Mouse (Mus musculus) midbrain, embryonic 12.5 days (tissue): ENCODE results near the gene Flt3l. TPM values are rescaled to one million over a fixed set of nuclear protein-coding genes. Genes with fewer than 3 reads are reported as not detected.
"Not testable (repeated sequence)": the region's sequence is repeated elsewhere in the genome, so short reads cannot be mapped to it uniquely, and the experiment has no call there.

Source experiments
- ATAC-seq: fragments of 200-750 bp; cut with Nextera tagmentation; 2 replicates; pipeline ENCODE4 v1.8.0; 2017; ENCODE audit warnings: low read depth, moderate TSS enrichment, moderate library complexity; ENCODE audit not compliant: low FRiP score
- H3K27ac ChIP-seq: fragments of 300-500 bp; sonication (generic); replicated peaks from 2 replicates; pipeline ENCODE4 v1.5.1; 2016; ENCODE audit warnings: mild to moderate bottlenecking
- H3K27me3 ChIP-seq: fragments of 300-500 bp; sonication (generic); 2 replicates; pipeline ENCODE4 v1.6.1; 2016; ENCODE audit warnings: mild to moderate bottlenecking
- H3K36me3 ChIP-seq: fragments of 300-500 bp; sonication (generic); 2 replicates; pipeline ENCODE4 v1.6.1; 2016
- H3K4me1 ChIP-seq: fragments of 300-500 bp; sonication (generic); 2 replicates; pipeline ENCODE4 v1.6.1; 2016
- H3K4me2 ChIP-seq: fragments of 300-500 bp; sonication (generic); replicated peaks from 2 replicates; pipeline ENCODE4 v1.6.1; 2016; ENCODE audit warnings: mild to moderate bottlenecking, moderate library complexity
- H3K4me3 ChIP-seq: fragments of 300-500 bp; sonication (generic); 2 replicates; pipeline ENCODE4 v1.5.1; 2016; ENCODE audit warnings: mild to moderate bottlenecking
- H3K9ac ChIP-seq: fragments of 300-500 bp; sonication (generic); replicated peaks from 2 replicates; pipeline ENCODE4 v1.6.1; 2016; ENCODE audit warnings: mild to moderate bottlenecking, moderate library complexity
- H3K9me3 ChIP-seq: fragments of 300-500 bp; sonication (generic); 2 replicates; pipeline ENCODE4 v1.6.1; 2016; ENCODE audit warnings: mild to moderate bottlenecking
- WGBS: fragments of 180-500 bp; shearing (Covaris S2); methylation state at CpG from one replicate; pipeline ENCODE4 v1.1.7; 2016; 5-methylcytosine and 5-hydroxymethylcytosine counted together
- polyA plus RNA-seq: library from polyadenylated mRNA; unstranded; fragments of >200 nt; fragmentation: Nextera tagmentation; extraction: Ambion mirVana; gene quantifications from 2 replicates; pipeline ENCODE4 v1.2.1, GENCODE M21; 2016

Gene Flt3l
- polyA plus RNA-seq, 1 experiment from 2014 or later: 1.2 TPM

GRCm38 (mm10) chr7:45119780-45120709, 16.2 kb downstream of the Flt3l start:
- ATAC-seq: no peak
- Histone ChIP-seq H3K4me1 (peaks cover 27% of the 10 kb centered on the region), H3K4me2 (no peak overlapping the region), H3K27me3 (no peaks in the 10 kb centered on the region), H3K27ac (no peak overlapping the region), H3K36me3 (peaks cover 57% of the 10 kb centered on the region), H3K4me3 (no peak overlapping the region), H3K9me3 (no peaks in the 10 kb centered on the region), H3K9ac (no peak overlapping the region)
- WGBS: 82% methylated on average over 5 of the region's 5 CpGs

- peaks cover 19% of the 10 kb centered on the region for H3K4me1 ChIP-seq
- H3K9ac ChIP-seq: no peak overlapping the region
- H3K4me2 ChIP-seq: no peak overlapping the region
- no peak overlapping the region for H3K4me3 ChIP-seq
- no peaks in the 10 kb centered on the region for H3K9me3 ChIP-seq
- peaks cover 54% of the 10 kb centered on the region for H3K36me3 ChIP-seq
- H3K27ac ChIP-seq: 0 out of 2 replicates have a peak overlapping the region, but pooled peaks have one; percentile 1
- H3K27me3 ChIP-seq: no peaks in the 10 kb centered on the region
- 93% methylated on average over 6 of the region's 6 CpGs for WGBS
- no peak for ATAC-seq
Observed at GRCm38 (mm10) chr7:45118336-45118735, 17.9 kb downstream of the Flt3l start.

- H3K27me3 ChIP-seq: no peaks in the 10 kb centered on the region
Observed at GRCm38 (mm10) chr7:45117566-45117965, 18.7 kb downstream of the Flt3l start.

GRCm38 (mm10) chr7:45113476-45113875, 22.8 kb downstream of the Flt3l start:
- 88% methylated on average over 2 of the region's 2 CpGs for WGBS
- H3K27me3 ChIP-seq: no peaks in the 10 kb centered on the region
- no peak overlapping the region for H3K9ac ChIP-seq
- H3K4me3 ChIP-seq: no peak overlapping the region
- 0 out of 2 replicates have a peak, but pooled peaks cover 10% of the 10 kb centered on the region for H3K36me3 ChIP-seq
- no peak overlapping the region for H3K27ac ChIP-seq
- H3K4me1 ChIP-seq: no peaks in the 10 kb centered on the region
- no peaks in the 10 kb centered on the region for H3K9me3 ChIP-seq
- H3K4me2 ChIP-seq: no peak overlapping the region
- no peak for ATAC-seq

More at GRCm38 (mm10) chr7:45117566-45117965, 18.7 kb downstream of the Flt3l start:
- 0 out of 2 replicates have a peak overlapping the region, but pooled peaks have one; percentile 1 for H3K27ac ChIP-seq
- H3K4me3 ChIP-seq: no peak overlapping the region
- 78% methylated on average over 8 of the region's 8 CpGs for WGBS
- H3K9ac ChIP-seq: no peak overlapping the region
- no peaks in the 10 kb centered on the region for H3K9me3 ChIP-seq
- H3K36me3 ChIP-seq: peaks cover 48% of the 10 kb centered on the region
- no peak for ATAC-seq
- H3K4me1 ChIP-seq: peaks cover 11% of the 10 kb centered on the region; the same call in 1 of the 2 replicates
- no peak overlapping the region for H3K4me2 ChIP-seq

GRCm38 (mm10) chr7:45112529-45112928, 23.7 kb downstream of the Flt3l start:
- Histone ChIP-seq H3K9me3 (no peaks in the 10 kb centered on the region), H3K36me3 (0 out of 2 replicates have a peak, but pooled peaks cover 1% of the 10 kb centered on the region), H3K27me3 (no peaks in the 10 kb centered on the region), H3K9ac (no peak overlapping the region), H3K4me1 (no peaks in the 10 kb centered on the region), H3K4me3 (no peak overlapping the region), H3K4me2 (no peak overlapping the region), H3K27ac (no peak overlapping the region)
- no peak for ATAC-seq
- 79% methylated on average over 3 of the region's 3 CpGs for WGBS

- no peak overlapping the region for H3K9ac ChIP-seq
- WGBS: 67% methylated on average over 2 of the region's 2 CpGs
- no peaks in the 10 kb centered on the region for H3K9me3 ChIP-seq
- no peaks in the 10 kb centered on the region for H3K4me1 ChIP-seq
- H3K4me2 ChIP-seq: no peak overlapping the region
- H3K27me3 ChIP-seq: no peaks in the 10 kb centered on the region
- no peaks in the 10 kb centered on the region for H3K36me3 ChIP-seq
- no peak for ATAC-seq
- H3K4me3 ChIP-seq: no peak overlapping the region
- H3K27ac ChIP-seq: no peak overlapping the region
Observed at GRCm38 (mm10) chr7:45111940-45112339, 24.3 kb downstream of the Flt3l start.

- not testable (repeated sequence) for H3K9me3 ChIP-seq, H3K4me3 ChIP-seq, ATAC-seq, H3K27me3 ChIP-seq, H3K4me2 ChIP-seq, H3K27ac ChIP-seq, H3K36me3 ChIP-seq, H3K9ac ChIP-seq, H3K4me1 ChIP-seq
- WGBS: 91% methylated on average over 4 of the region's 4 CpGs
Observed at GRCm38 (mm10) chr7:45110089-45110488, 26.1 kb downstream of the Flt3l start.

- no peak for ATAC-seq
- H3K27ac ChIP-seq: no peak overlapping the region
- 46% methylated on average over 5 of the region's 5 CpGs for WGBS
Observed at GRCm38 (mm10) chr7:45107052-45107645, 29.1 kb downstream of the Flt3l start.

GRCm38 (mm10) chr7:45106441-45106840, 29.8 kb downstream of the Flt3l start:
- no peak overlapping the region for H3K9ac ChIP-seq
- H3K27ac ChIP-seq: no peak overlapping the region
- no peaks in the 10 kb centered on the region for H3K36me3 ChIP-seq
- H3K4me1 ChIP-seq: peaks cover 6% of the 10 kb centered on the region; the same call in 1 of the 2 replicates
- no peak overlapping the region for H3K4me2 ChIP-seq
- no peaks in the 10 kb centered on the region for H3K27me3 ChIP-seq
- H3K9me3 ChIP-seq: no peaks in the 10 kb centered on the region
- no peak overlapping the region for H3K4me3 ChIP-seq
- WGBS: 12% methylated on average over 6 of the region's 6 CpGs
- no peak for ATAC-seq

More at GRCm38 (mm10) chr7:45107052-45107645, 29.1 kb downstream of the Flt3l start:
- Histone ChIP-seq H3K9me3 (no peaks in the 10 kb centered on the region), H3K27me3 (no peaks in the 10 kb centered on the region), H3K4me1 (peaks cover 6% of the 10 kb centered on the region; the same call in 1 of the 2 replicates), H3K9ac (no peak overlapping the region), H3K4me2 (no peak overlapping the region), H3K4me3 (no peak overlapping the region), H3K36me3 (no peaks in the 10 kb centered on the region)

- Histone ChIP-seq H3K27me3 (no peaks in the 10 kb centered on the region), H3K4me3 (no peak overlapping the region), H3K36me3 (no peaks in the 10 kb centered on the region), H3K4me1 (peaks cover 6% of the 10 kb centered on the region; the same call in 1 of the 2 replicates), H3K9ac (no peak overlapping the region), H3K27ac (no peak overlapping the region), H3K4me2 (no peak overlapping the region), H3K9me3 (no peaks in the 10 kb centered on the region)
- no peak for ATAC-seq
- WGBS: 82% methylated on average over 8 of the region's 8 CpGs
Observed at GRCm38 (mm10) chr7:45105491-45105890, 30.7 kb downstream of the Flt3l start.

GRCm38 (mm10) chr7:45104941-45105340, 31.3 kb downstream of the Flt3l start:
- no peak overlapping the region for H3K4me2 ChIP-seq
- no peaks in the 10 kb centered on the region for H3K36me3 ChIP-seq
- no peak overlapping the region for H3K27ac ChIP-seq
- no peak overlapping the region for H3K9ac ChIP-seq
- H3K4me3 ChIP-seq: no peak overlapping the region
- no peaks in the 10 kb centered on the region for H3K9me3 ChIP-seq
- H3K4me1 ChIP-seq: peaks cover 6% of the 10 kb centered on the region; the same call in 1 of the 2 replicates
- no peaks in the 10 kb centered on the region for H3K27me3 ChIP-seq
- no peak for ATAC-seq
- 80% methylated on average over 5 of the region's 5 CpGs for WGBS

- 78% methylated on average over 7 of the region's 7 CpGs for WGBS
- no peak within 1 kb of the TSS for H3K4me2 ChIP-seq
- no peak for ATAC-seq
- no peak within 1 kb of the TSS for H3K27ac ChIP-seq
- H3K4me1 ChIP-seq: peaks cover 6% of the 10 kb centered on the region; the same call in 1 of the 2 replicates
- H3K9me3 ChIP-seq: no peaks in the 10 kb centered on the region
- H3K36me3 ChIP-seq: no peaks in the 10 kb centered on the region
- no peak within 1 kb of the TSS for H3K4me3 ChIP-seq
- no peak within 1 kb of the TSS for H3K9ac ChIP-seq
- no peaks in the 10 kb centered on the region for H3K27me3 ChIP-seq
Observed at GRCm38 (mm10) chr7:45103652-45104180, 32.5 kb downstream of the Flt3l start, which contains the start of gene Fcgrt. Fcgrt (minus strand) TSS chr7:45103851.
